Mouse (Mus musculus) hindbrain, embryonic 16.5 days (tissue): ENCODE data around the gene Ccne1. TPM values are rescaled to one million over a fixed set of nuclear protein-coding genes. Genes with fewer than 3 reads are reported as not detected.

Experiments used
- ATAC-seq: fragments of 200-750 bp; cut with Nextera tagmentation; 2 replicates; pipeline ENCODE4 v1.8.0; 2017; ENCODE audit warnings: moderate TSS enrichment, moderate library complexity
- H3K27ac ChIP-seq: fragments of 300-500 bp; sonication (generic); 2 replicates; pipeline ENCODE4 v1.5.1; 2014; ENCODE audit warnings: low read depth, mild to moderate bottlenecking, control low read depth, low read length, moderate library complexity
- H3K27me3 ChIP-seq: fragments of 300-500 bp; sonication (generic); replicated peaks from 2 replicates; pipeline ENCODE4 v1.6.1; 2014; ENCODE audit warnings: low read length; ENCODE audit not compliant: control insufficient read depth, insufficient read depth
- H3K36me3 ChIP-seq: fragments of 300-500 bp; sonication (generic); 2 replicates; pipeline ENCODE4 v1.6.1; 2014; ENCODE audit warnings: mild to moderate bottlenecking, low read length, moderate library complexity, mixed read lengths; ENCODE audit not compliant: control insufficient read depth, insufficient read depth
- H3K4me1 ChIP-seq: fragments of 300-500 bp; sonication (generic); 2 replicates; pipeline ENCODE4 v1.6.1; 2014; ENCODE audit warnings: low read depth, low read length; ENCODE audit not compliant: control insufficient read depth, insufficient read depth
- H3K4me2 ChIP-seq: fragments of 300-500 bp; sonication (generic); 2 replicates; pipeline ENCODE4 v1.6.1; 2014; ENCODE audit warnings: mild to moderate bottlenecking, low read length, control low read depth, moderate library complexity
- H3K4me3 ChIP-seq: fragments of 300-500 bp; sonication (generic); 2 replicates; pipeline ENCODE4 v1.5.1; 2014; ENCODE audit warnings: mild to moderate bottlenecking, low read length, control low read depth, moderate library complexity
- H3K9ac ChIP-seq: fragments of 300-500 bp; sonication (generic); 2 replicates; pipeline ENCODE4 v1.6.1; 2014; ENCODE audit warnings: low read depth, mild to moderate bottlenecking, control low read depth, low read length, moderate library complexity
- H3K9me3 ChIP-seq: fragments of 300-500 bp; sonication (generic); 2 replicates; pipeline ENCODE4 v1.6.1; 2014; ENCODE audit warnings: mild to moderate bottlenecking, low read length, moderate library complexity; ENCODE audit not compliant: control insufficient read depth
- WGBS: fragments of 180-500 bp; shearing (Covaris S2); extraction: QIAGEN DNeasy Blood & Tissue Kit; methylation state at CpG from one replicate; pipeline ENCODE4 v1.1.7; 2014; 5-methylcytosine and 5-hydroxymethylcytosine counted together
- polyA plus RNA-seq: library from polyadenylated mRNA; unstranded; fragments of >200 nt; fragmentation: Nextera tagmentation; extraction: Ambion mirVana; gene quantifications from 2 replicates; pipeline ENCODE4 v1.2.1, GENCODE M21; 2015

The Ccne1 gene
- 20.2 and 20.8 TPM in 2 replicates for polyA plus RNA-seq

GRCm38 (mm10) chr7:38107371-38108259 lies at the start of gene Ccne1:
TSS of gene Ccne1 (minus strand) at chr7:38107534.
- H3K9ac ChIP-seq: peak within 1 kb of the TSS; percentile 78
- no peaks in the 10 kb centered on the region for H3K27me3 ChIP-seq
- no peaks in the 10 kb centered on the region for H3K36me3 ChIP-seq
- under 1% methylated on average over 88 of the region's 102 CpGs for WGBS
- no peaks in the 10 kb centered on the region for H3K9me3 ChIP-seq
- peak; percentile 95 for ATAC-seq
- peak within 1 kb of the TSS; percentile 94 for H3K4me2 ChIP-seq
- peak within 1 kb of the TSS; percentile 48; the same call in 1 of the 2 replicates for H3K27ac ChIP-seq
- H3K4me3 ChIP-seq: peak within 1 kb of the TSS; percentile 81
- peaks cover 2% of the 10 kb centered on the region; the same call in 1 of the 2 replicates for H3K4me1 ChIP-seq

DNA sequence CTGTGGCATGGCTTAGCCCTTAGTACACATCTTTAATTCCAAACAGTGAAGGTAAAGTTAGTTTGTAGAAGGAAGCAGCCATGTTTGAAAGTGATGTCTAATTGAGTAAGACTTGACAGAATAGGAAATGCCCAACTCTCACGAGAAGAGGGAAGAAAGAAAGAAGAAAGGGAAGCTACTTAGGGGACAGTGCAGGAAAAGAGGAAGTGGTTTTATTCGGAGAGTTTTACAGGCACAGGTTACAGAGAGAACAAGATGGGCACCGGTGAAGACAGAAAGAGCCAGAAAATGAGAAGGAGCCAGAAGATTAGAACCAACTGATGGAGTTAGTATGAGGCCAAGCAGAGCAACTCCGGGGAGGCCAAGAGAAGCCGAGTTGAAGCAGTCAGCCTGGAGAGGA lies 48.5 kb upstream of the Ccne1 start:
- Histone ChIP-seq H3K9ac (no peak overlapping the region), H3K4me1 (no peaks in the 10 kb centered on the region), H3K4me3 (no peak overlapping the region), H3K27ac (no peak overlapping the region), H3K9me3 (no peaks in the 10 kb centered on the region), H3K27me3 (no peaks in the 10 kb centered on the region), H3K4me2 (no peak overlapping the region), H3K36me3 (no peaks in the 10 kb centered on the region)
- WGBS: 86% methylated on average over 5 of the region's 5 CpGs
- no peak for ATAC-seq

DNA sequence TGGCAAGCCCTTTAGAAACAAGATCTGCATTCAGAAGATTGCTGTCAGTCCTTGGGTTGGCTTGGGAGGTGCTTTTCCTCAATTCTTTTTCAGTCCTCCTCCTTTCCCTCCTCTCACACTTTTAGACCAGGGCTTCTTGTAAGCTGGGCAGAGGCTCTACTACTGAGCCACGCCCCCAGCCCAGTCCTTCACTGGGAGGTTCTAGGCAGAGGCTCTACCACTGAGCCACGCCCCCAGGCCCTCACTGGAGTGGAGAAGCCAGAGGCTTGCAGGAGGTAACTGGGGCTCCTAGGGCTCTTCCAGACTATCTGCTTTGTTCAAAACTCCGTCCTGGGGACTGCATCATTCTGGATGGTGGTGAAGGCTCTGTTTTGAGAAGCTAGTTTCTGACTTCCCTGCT lies 45.2 kb upstream of the Ccne1 start:
- no peak overlapping the region for H3K9ac ChIP-seq
- no peaks in the 10 kb centered on the region for H3K9me3 ChIP-seq
- no peaks in the 10 kb centered on the region for H3K27me3 ChIP-seq
- ATAC-seq: no peak
- no peaks in the 10 kb centered on the region for H3K36me3 ChIP-seq
- H3K27ac ChIP-seq: no peak overlapping the region
- no peak overlapping the region for H3K4me2 ChIP-seq
- 84% methylated on average over 3 of the region's 3 CpGs for whole genome bisulfite sequencing
- H3K4me1 ChIP-seq: no peaks in the 10 kb centered on the region
- no peak overlapping the region for H3K4me3 ChIP-seq

DNA sequence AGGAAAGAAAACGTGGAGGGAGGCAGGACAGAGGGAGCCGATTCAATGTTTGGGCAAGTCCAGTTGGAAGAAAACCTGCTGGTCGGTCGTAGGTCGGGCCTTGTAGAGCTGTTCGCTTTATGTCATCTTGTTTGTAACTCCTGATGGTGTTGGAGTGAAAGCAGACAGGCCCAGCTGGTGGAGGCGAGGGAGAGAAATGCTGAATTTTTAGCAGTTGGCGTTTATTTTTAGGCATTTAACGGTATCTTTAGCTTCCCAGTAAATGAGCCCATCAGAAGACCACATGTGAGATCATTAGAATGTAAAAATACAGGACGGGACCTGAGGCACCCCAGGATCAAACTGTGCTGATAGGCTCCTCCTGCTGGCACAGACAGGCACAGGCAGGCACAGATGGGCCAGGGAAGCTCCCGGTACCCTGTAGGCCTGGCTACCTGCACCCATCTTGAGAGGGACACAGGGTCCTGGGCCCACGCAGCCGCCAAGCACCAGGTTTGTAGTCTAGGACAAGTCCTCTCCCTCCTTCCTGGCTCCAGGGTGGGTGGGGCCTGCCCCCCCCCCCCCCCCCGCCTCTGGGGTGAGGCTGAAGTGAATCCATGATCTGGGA lies 44.5 kb upstream of the Ccne1 start:
- no peak overlapping the region for H3K9ac ChIP-seq
- no peaks in the 10 kb centered on the region for H3K27me3 ChIP-seq
- no peak overlapping the region for H3K4me2 ChIP-seq
- no peak overlapping the region for H3K4me3 ChIP-seq
- H3K27ac ChIP-seq: no peak overlapping the region
- no peaks in the 10 kb centered on the region for H3K9me3 ChIP-seq
- WGBS: 66% methylated on average over 13 of the region's 14 CpGs
- no peaks in the 10 kb centered on the region for H3K4me1 ChIP-seq
- ATAC-seq: 0 out of 2 replicates have a peak, but pooled peaks have one; percentile 24
- no peaks in the 10 kb centered on the region for H3K36me3 ChIP-seq

GRCm38 (mm10) chr7:38147477-38147876 lies 40.1 kb upstream of the Ccne1 start:
- Histone ChIP-seq H3K4me3 (no peak overlapping the region), H3K4me2 (no peak overlapping the region), H3K9ac (no peak overlapping the region), H3K27me3 (no peaks in the 10 kb centered on the region), H3K36me3 (no peaks in the 10 kb centered on the region), H3K27ac (no peak overlapping the region), H3K4me1 (no peaks in the 10 kb centered on the region), H3K9me3 (no peaks in the 10 kb centered on the region)
- no peak for ATAC-seq
- WGBS: 88% methylated on average over 6 of the region's 6 CpGs

GRCm38 (mm10) chr7:38141747-38142545 lies 34.6 kb upstream of the Ccne1 start:
- no peaks in the 10 kb centered on the region for H3K27me3 ChIP-seq
- H3K9ac ChIP-seq: no peak overlapping the region
- no peak overlapping the region for H3K4me3 ChIP-seq
- no peaks in the 10 kb centered on the region for H3K9me3 ChIP-seq
- H3K4me1 ChIP-seq: no peaks in the 10 kb centered on the region
- H3K27ac ChIP-seq: no peak overlapping the region
- no peaks in the 10 kb centered on the region for H3K36me3 ChIP-seq
- peak; percentile 80 for ATAC-seq
- H3K4me2 ChIP-seq: no peak overlapping the region
- WGBS: 64% methylated on average over 13 of the region's 13 CpGs

DNA sequence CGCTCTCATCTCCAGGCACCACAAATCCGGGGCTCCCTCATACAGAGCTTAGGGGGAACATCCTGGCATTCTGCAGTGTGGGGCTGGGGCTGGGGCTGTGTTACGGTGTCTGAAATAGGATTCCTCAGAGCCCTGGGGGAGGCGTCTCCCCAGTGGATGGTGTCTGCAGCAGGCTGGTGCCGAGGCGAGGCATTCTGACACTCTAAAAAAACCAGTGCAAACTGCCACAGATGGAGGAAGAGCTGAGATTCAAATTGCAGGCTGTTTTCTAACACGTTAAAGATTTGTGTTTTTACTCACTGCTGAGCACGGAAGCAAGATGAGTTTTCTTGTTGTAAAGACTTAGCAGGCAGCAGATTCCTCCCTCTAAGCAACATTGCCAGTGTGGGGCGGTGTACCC lies 33.0 kb upstream of the Ccne1 start:
- H3K4me1 ChIP-seq: no peaks in the 10 kb centered on the region
- H3K4me2 ChIP-seq: no peak overlapping the region
- no peaks in the 10 kb centered on the region for H3K27me3 ChIP-seq
- no peaks in the 10 kb centered on the region for H3K36me3 ChIP-seq
- H3K27ac ChIP-seq: no peak overlapping the region
- no peak for ATAC-seq
- no peak overlapping the region for H3K4me3 ChIP-seq
- H3K9me3 ChIP-seq: no peaks in the 10 kb centered on the region
- no peak overlapping the region for H3K9ac ChIP-seq
- WGBS: 51% methylated on average over 9 of the region's 9 CpGs

GRCm38 (mm10) chr7:38134471-38134870 lies 27.1 kb upstream of the Ccne1 start:
- H3K27me3 ChIP-seq: no peaks in the 10 kb centered on the region
- no peak overlapping the region for H3K4me2 ChIP-seq
- no peaks in the 10 kb centered on the region for H3K36me3 ChIP-seq
- H3K4me1 ChIP-seq: no peaks in the 10 kb centered on the region
- H3K27ac ChIP-seq: no peak overlapping the region
- no peak for ATAC-seq
- H3K9me3 ChIP-seq: no peaks in the 10 kb centered on the region
- no peak overlapping the region for H3K4me3 ChIP-seq
- WGBS: 88% methylated on average over 5 of the region's 5 CpGs
- H3K9ac ChIP-seq: no peak overlapping the region

DNA sequence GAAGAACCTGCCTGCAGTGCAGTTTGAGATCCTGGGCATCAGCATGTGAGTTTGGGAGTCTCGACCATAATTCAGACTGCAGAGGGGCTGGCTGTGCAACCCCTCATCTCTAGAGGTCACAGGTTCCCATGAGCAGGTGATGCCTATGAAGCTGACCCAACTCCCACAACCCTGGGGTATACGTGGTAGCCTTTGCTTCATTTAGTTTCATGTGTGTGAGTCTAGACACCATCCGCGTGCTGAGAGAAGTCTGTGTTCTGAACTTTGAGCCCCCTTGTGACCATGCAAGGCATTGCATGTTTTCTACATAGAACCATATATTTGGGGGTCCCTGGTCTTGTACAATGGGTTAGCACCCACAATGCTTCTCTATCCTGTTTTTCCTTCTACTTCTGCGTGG lies 23.9 kb upstream of the Ccne1 start:
- peak; percentile 63 for ATAC-seq
- H3K9me3 ChIP-seq: no peaks in the 10 kb centered on the region
- no peaks in the 10 kb centered on the region for H3K27me3 ChIP-seq
- H3K9ac ChIP-seq: no peak overlapping the region
- no peaks in the 10 kb centered on the region for H3K36me3 ChIP-seq
- 31% methylated on average over 5 of the region's 5 CpGs for WGBS
- no peak overlapping the region for H3K4me3 ChIP-seq
- peaks cover 1% of the 10 kb centered on the region; the same call in 1 of the 2 replicates for H3K4me1 ChIP-seq
- no peak overlapping the region for H3K27ac ChIP-seq
- no peak overlapping the region for H3K4me2 ChIP-seq
